Mouse (Mus musculus): ENCODE results near the gene Nudt7. TPM values are rescaled to one million over a fixed set of nuclear protein-coding genes. Genes with fewer than 3 reads are reported as not detected.

Gene Nudt7
- 6.6 and 7.6 TPM in 2 replicates for polyA plus RNA-seq (2015; fragmentation: Nextera tagmentation; extraction: Ambion mirVana)

DNA sequence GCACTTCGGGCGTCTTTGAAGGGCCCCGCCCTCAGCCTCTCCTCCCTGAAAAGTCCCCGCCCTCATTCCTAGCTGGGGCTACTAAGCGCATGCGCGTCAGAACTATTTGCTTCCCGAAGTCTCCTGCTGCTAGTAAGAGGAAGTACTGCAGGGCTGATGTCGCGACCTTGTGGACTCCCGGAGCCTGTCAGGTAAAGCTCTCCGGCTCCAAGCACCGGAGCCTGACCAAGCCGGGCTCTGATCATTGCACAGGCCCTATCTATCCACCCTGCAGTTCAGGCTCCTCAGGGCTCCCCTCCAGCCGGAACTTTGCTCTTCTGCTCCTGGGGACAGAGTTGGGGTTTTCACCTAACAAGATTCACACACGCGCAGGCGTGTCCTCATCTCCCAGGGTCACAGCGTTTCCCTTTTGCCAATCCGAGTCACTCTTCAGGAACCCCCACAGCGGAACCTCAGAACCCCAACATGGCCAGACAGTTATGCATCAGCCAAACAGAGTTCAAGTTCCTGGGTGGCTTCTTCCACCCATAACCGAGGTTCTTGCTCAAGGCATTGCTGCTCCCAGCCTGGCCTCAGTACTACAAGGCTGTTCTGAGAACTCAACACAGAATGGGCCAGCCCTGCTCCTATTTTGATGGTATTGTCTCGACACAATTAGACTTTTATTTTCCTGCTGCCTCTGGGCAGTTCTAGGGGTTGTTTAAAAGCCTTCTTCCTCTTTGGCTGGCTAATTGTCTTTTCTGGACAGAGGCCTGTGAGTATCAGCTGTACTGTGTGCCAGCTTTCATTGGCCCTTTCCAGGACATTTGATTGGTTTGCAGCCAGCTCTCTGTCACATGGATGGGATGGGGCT is at the start of gene Nudt7:
Gene Nudt7, plus strand, starts transcription at position 48 of the 853 bp plus-strand sequence.

Other genes with a start within 250 kb of the Nudt7 start
- 65.1 and 68.2 TPM in 2 replicates for gene Vat1l, start 72.1 kb downstream of the Nudt7 start, polyA plus RNA-seq (2015; fragmentation: Nextera tagmentation; extraction: Ambion mirVana)

All from neural tube, postnatal 0 days (tissue).